Mouse (Mus musculus) stomach, postnatal 0 days (tissue): ENCODE data around the gene Kbtbd7.

Source experiments
- CTCF ChIP-seq: IDR thresholded peaks from 2 replicates; pipeline ENCODE4 v1.5.1; 2016; ENCODE audit warnings: antibody characterized with exemption, low read depth, mild to moderate bottlenecking, moderate library complexity
- EP300 ChIP-seq: optimal IDR thresholded peaks from 2 replicates; pipeline ENCODE3; 2016; ENCODE audit warnings: antibody characterized with exemption

- TF ChIP-seq CTCF (no peak), EP300 (no peak)
These were observed at the start of gene Kbtbd7 for GRCm38 (mm10) chr14:79425979-79426729.
